In genomic region chr9:121360327-121360954, GRCm38 (mm10) we compare ENCODE assay signal across 8 mouse cellular contexts.
DNase-seq lines count a peak whose midpoint lies in the region; ATAC-seq and TF ChIP-seq lines count a peak whose summit lies in the region.

No protein-coding gene starts in this region.

- peak overlapping the region; percentile 40 for H3K4me2 ChIP-seq in neural tube, embryonic 13.5 days

- peak; percentile 87 for ATAC-seq in neural tube, embryonic 13.5 days (ENCODE audit: low read depth)

- 2% methylated on average over 12 of the region's 12 CpGs for WGBS in spleen, adult 2 months
- 7% methylated on average over 12 of the region's 12 CpGs for WGBS in hindbrain, embryonic 10.5 days
- 65% methylated on average over 11 of the region's 12 CpGs for WGBS in liver, adult 2 months
- WGBS in neural tube, embryonic 13.5 days, result 7% methylated on average over 11 of the region's 12 CpGs

- H3K27ac ChIP-seq in spleen, adult 2 months (ENCODE audit: insufficient read depth, low read length), result peak overlapping the region; percentile 68
- peak overlapping the region; percentile 92 for H3K27ac ChIP-seq in hindbrain, embryonic 10.5 days
- H3K27ac ChIP-seq in liver, adult 2 months (replicated peaks; ENCODE audit: insufficient read depth, low read depth, low read length), result peak overlapping the region; percentile 22
- peak overlapping the region; percentile 96 for H3K27ac ChIP-seq in neural tube, embryonic 13.5 days (replicated peaks)

- DNase-seq in spleen, adult 2 months (ENCODE audit: low read depth in 1 of 2, low spot score in 2 of 2), result peak in 1 of 2 experiments; percentile 37
- DNase-seq in spleen, adult 12 weeks (ENCODE audit: low spot score), result no peak
- peak; percentile 51 for DNase-seq in embryo, embryonic 11 days
- DNase-seq in hindbrain, embryonic 10.5 days (ENCODE audit: low spot score), result peak; percentile 52
- no peak for DNase-seq in liver, adult 2 months (ENCODE audit: extremely low read depth, low read depth, low spot score)
- DNase-seq in kidney, adult 11 months, result no peak
- no peak for DNase-seq in adrenal gland, adult 18-20 months (ENCODE audit: low spot score in 2 of 2)

- TF ChIP-seq POLR2A in spleen, adult 2 months (IDR thresholded peaks at IDR 0.05; ENCODE audit: low read depth, low read length), result no peak
- no peak for TF ChIP-seq POLR2A in liver, adult 2 months (IDR thresholded peaks at IDR 0.05; ENCODE audit: extremely low read depth, insufficient read depth, low read length)

- H3K9me3 ChIP-seq in hindbrain, embryonic 10.5 days, result no peaks in the 10 kb centered on the region
- no peaks in the 10 kb centered on the region for H3K9me3 ChIP-seq in neural tube, embryonic 13.5 days

- peaks cover 3% of the 10 kb centered on the region; the same call in 1 of the 2 replicates for H3K36me3 ChIP-seq in spleen, adult 2 months (ENCODE audit: control insufficient read depth, insufficient read depth, low read length)
- peaks cover 18% of the 10 kb centered on the region for H3K36me3 ChIP-seq in hindbrain, embryonic 10.5 days
- H3K36me3 ChIP-seq in liver, adult 2 months (ENCODE audit: control insufficient read depth, insufficient read depth, low read length), result no peaks in the 10 kb centered on the region
- peaks cover 16% of the 10 kb centered on the region for H3K36me3 ChIP-seq in neural tube, embryonic 13.5 days

- peak overlapping the region; percentile 24; the same call in 1 of the 2 replicates for H3K4me3 ChIP-seq in spleen, adult 2 months (ENCODE audit: extremely low read depth, insufficient read depth, insufficient read length)
- H3K4me3 ChIP-seq in hindbrain, embryonic 10.5 days, result peak overlapping the region; percentile 27
- no peak overlapping the region for H3K4me3 ChIP-seq in liver, adult 2 months (ENCODE audit: insufficient read depth, low read depth, low read length)
- H3K4me3 ChIP-seq in neural tube, embryonic 13.5 days, result no peak overlapping the region

- peaks cover 15% of the 10 kb centered on the region; the same call in 1 of the 2 replicates for H3K4me1 ChIP-seq in spleen, adult 2 months (ENCODE audit: control insufficient read depth, insufficient read depth, insufficient read length)
- peaks cover 59% of the 10 kb centered on the region for H3K4me1 ChIP-seq in hindbrain, embryonic 10.5 days (replicated peaks)
- H3K4me1 ChIP-seq in liver, adult 2 months (ENCODE audit: control insufficient read depth, insufficient read depth, low read length), result peaks cover 22% of the 10 kb centered on the region
- H3K4me1 ChIP-seq in neural tube, embryonic 13.5 days (replicated peaks), result peaks cover 60% of the 10 kb centered on the region

- H3K79me2 ChIP-seq in liver, adult 2 months (ENCODE audit: control insufficient read depth, insufficient read depth, low read length), result peaks cover 27% of the 10 kb centered on the region; the same call in 1 of the 2 replicates

- H3K9ac ChIP-seq in liver, adult 2 months (ENCODE audit: low read depth, low read length), result no peak overlapping the region
- H3K9ac ChIP-seq in neural tube, embryonic 13.5 days, result peak overlapping the region; percentile 64

- no peak for TF ChIP-seq CTCF in spleen, adult 2 months (IDR thresholded peaks at IDR 0.05; ENCODE audit: extremely low read depth, insufficient read depth, insufficient read length, insufficient replicate concordance)
- TF ChIP-seq CTCF in liver, adult 2 months (IDR thresholded peaks at IDR 0.05; ENCODE audit: low read depth, low read length), result no peak

- H3K27me3 ChIP-seq in spleen, adult 2 months (ENCODE audit: control insufficient read depth, insufficient read depth, low read length), result no peaks in the 10 kb centered on the region
- H3K27me3 ChIP-seq in hindbrain, embryonic 10.5 days (ENCODE audit: insufficient read depth, poor library complexity, severe bottlenecking), result no peaks in the 10 kb centered on the region
- H3K27me3 ChIP-seq in liver, adult 2 months (ENCODE audit: control insufficient read depth, insufficient read depth, low read length), result no peaks in the 10 kb centered on the region
- no peaks in the 10 kb centered on the region for H3K27me3 ChIP-seq in neural tube, embryonic 13.5 days

Comparison
In these comparisons a context has a peak if more than half of its experiments do, and no peak if none do; other contexts are left out.
1. DNase-seq: peak in embryo, embryonic 11 days (single experiment) and hindbrain, embryonic 10.5 days (single experiment); none in spleen, adult 12 weeks (single experiment), liver, adult 2 months (single experiment), kidney, adult 11 months (single experiment) and adrenal gland, adult 18-20 months (0 of 2).
2. H3K27ac ChIP-seq: peak in every context shown above with its lines; median percentile 96 in neural tube, embryonic 13.5 days; 92 in hindbrain, embryonic 10.5 days; 68 in spleen, adult 2 months; 22 in liver, adult 2 months.
3. H3K4me3 ChIP-seq: peak in spleen, adult 2 months (single experiment) and hindbrain, embryonic 10.5 days (single experiment); none in liver, adult 2 months (single experiment) and neural tube, embryonic 13.5 days (single experiment).